Mouse (Mus musculus) E14TG2a.4 (cell line): ENCODE results near the gene Hoxa10.
A peak's percentile ranks its signal among the peaks of the same experiment; 100 is the strongest.

ENCODE experiments used
- H3K27me3 ChIP-seq: 2 replicates; pipeline ENCODE4 v1.6.1; 2014; ENCODE audit warnings: low read length, control low read depth; ENCODE audit not compliant: insufficient read depth
- H3K36me3 ChIP-seq: 2 replicates; pipeline ENCODE4 v1.6.1; 2014; ENCODE audit warnings: low read length, control low read depth; ENCODE audit not compliant: insufficient read depth
- H3K4me1 ChIP-seq: replicated peaks from 2 replicates; pipeline ENCODE4 v1.6.1; 2014; ENCODE audit warnings: low read depth, low read length, control low read depth
- H3K4me3 ChIP-seq: replicated peaks from 2 replicates; pipeline ENCODE4 v1.5.1; 2014; ENCODE audit warnings: mild to moderate bottlenecking, low read length
- H3K9me3 ChIP-seq: 2 replicates; pipeline ENCODE4 v1.6.1; 2014; ENCODE audit warnings: low read length, control low read depth
- CTCF ChIP-seq: conservative IDR thresholded peaks from 2 replicates; pipeline ENCODE4 v1.5.1; 2014; ENCODE audit warnings: low read length
- NANOG ChIP-seq: IDR thresholded peaks from 2 replicates; pipeline ENCODE4 v1.6.1; 2014; ENCODE audit warnings: borderline replicate concordance, low read length, mixed read lengths
- POU5F1 ChIP-seq: IDR thresholded peaks from 2 replicates; pipeline ENCODE4 v1.6.1; 2014; ENCODE audit warnings: low read length, borderline replicate concordance

The Hoxa10 gene

GRCm38 (mm10) chr6:52203371-52204049, 37.1 kb downstream of the Hoxa10 start:
- H3K27me3 ChIP-seq = peaks cover 100% of the 10 kb centered on the region
- H3K4me1 ChIP-seq = peaks cover 49% of the 10 kb centered on the region
- TF ChIP-seq POU5F1 (no peak), NANOG (no peak), CTCF (no peak)
- peak overlapping the region; percentile 78 for H3K4me3 ChIP-seq
- H3K9me3 ChIP-seq = no peaks in the 10 kb centered on the region
- no peaks in the 10 kb centered on the region for H3K36me3 ChIP-seq

- Histone ChIP-seq H3K36me3 (no peaks in the 10 kb centered on the region), H3K4me3 (peak overlapping the region; percentile 78), H3K9me3 (no peaks in the 10 kb centered on the region), H3K4me1 (peaks cover 45% of the 10 kb centered on the region), H3K27me3 (peaks cover 100% of the 10 kb centered on the region)
- TF ChIP-seq NANOG = no peak
- TF ChIP-seq CTCF = no peak
- no peak for TF ChIP-seq POU5F1
These were observed 37.6 kb downstream of the Hoxa10 start for GRCm38 (mm10) chr6:52203121-52203370.

GRCm38 (mm10) chr6:52202362-52203120, 38.1 kb downstream of the Hoxa10 start:
- Histone ChIP-seq H3K36me3 (no peaks in the 10 kb centered on the region), H3K4me1 (peaks cover 46% of the 10 kb centered on the region), H3K9me3 (no peaks in the 10 kb centered on the region), H3K4me3 (peak overlapping the region; percentile 78), H3K27me3 (peaks cover 100% of the 10 kb centered on the region)
- no peak for TF ChIP-seq CTCF
- TF ChIP-seq NANOG = no peak
- TF ChIP-seq POU5F1 = no peak

- H3K4me1 ChIP-seq = peaks cover 52% of the 10 kb centered on the region
- peaks cover 100% of the 10 kb centered on the region for H3K27me3 ChIP-seq
- no peak for TF ChIP-seq CTCF
- TF ChIP-seq NANOG = no peak
- TF ChIP-seq POU5F1 = no peak
- no peaks in the 10 kb centered on the region for H3K36me3 ChIP-seq
- H3K4me3 ChIP-seq = no peak overlapping the region
- H3K9me3 ChIP-seq = no peaks in the 10 kb centered on the region
These were observed 39.4 kb downstream of the Hoxa10 start for GRCm38 (mm10) chr6:52201269-52201668.

- TF ChIP-seq CTCF (no peak), NANOG (no peak), POU5F1 (no peak)
- Histone ChIP-seq H3K27me3 (peaks cover 100% of the 10 kb centered on the region), H3K36me3 (no peaks in the 10 kb centered on the region), H3K4me3 (no peak overlapping the region), H3K9me3 (no peaks in the 10 kb centered on the region), H3K4me1 (peaks cover 47% of the 10 kb centered on the region)
These were observed 39.9 kb downstream of the Hoxa10 start for GRCm38 (mm10) chr6:52200751-52201250.

- TF ChIP-seq POU5F1 = no peak
- no peak for TF ChIP-seq NANOG
- TF ChIP-seq CTCF = no peak
- no peaks in the 10 kb centered on the region for H3K36me3 ChIP-seq
- no peak overlapping the region for H3K4me3 ChIP-seq
- H3K4me1 ChIP-seq = peaks cover 41% of the 10 kb centered on the region
- peaks cover 99% of the 10 kb centered on the region for H3K27me3 ChIP-seq
- H3K9me3 ChIP-seq = no peaks in the 10 kb centered on the region
These were observed 40.4 kb downstream of the Hoxa10 start for GRCm38 (mm10) chr6:52200073-52200750.

GRCm38 (mm10) chr6:52197271-52197670, 43.4 kb downstream of the Hoxa10 start:
- TF ChIP-seq CTCF (no peak), POU5F1 (no peak), NANOG (no peak)
- no peaks in the 10 kb centered on the region for H3K9me3 ChIP-seq
- no peak overlapping the region for H3K4me3 ChIP-seq
- peaks cover 24% of the 10 kb centered on the region for H3K4me1 ChIP-seq
- H3K36me3 ChIP-seq = no peaks in the 10 kb centered on the region
- H3K27me3 ChIP-seq = peaks cover 97% of the 10 kb centered on the region

- Histone ChIP-seq H3K9me3 (no peaks in the 10 kb centered on the region), H3K27me3 (peaks cover 97% of the 10 kb centered on the region), H3K4me1 (peaks cover 29% of the 10 kb centered on the region), H3K4me3 (no peak overlapping the region), H3K36me3 (no peaks in the 10 kb centered on the region)
- TF ChIP-seq POU5F1 (no peak), CTCF (no peak), NANOG (no peak)
These were observed 43.8 kb downstream of the Hoxa10 start for GRCm38 (mm10) chr6:52196811-52197210.
